Mouse (Mus musculus) intestine, embryonic 14.5 days (tissue): Measurements from ENCODE around the gene Nt5c3b. TPM values are rescaled to one million over a fixed set of nuclear protein-coding genes. Genes with fewer than 3 reads are reported as not detected.

ENCODE experiments used
- ATAC-seq: fragments of 200-750 bp; cut with Nextera tagmentation; replicated peaks from 2 replicates; pipeline ENCODE4 v1.8.0; 2017; ENCODE audit warnings: low read depth, moderate number of reproducible peaks, moderate TSS enrichment, moderate library complexity; ENCODE audit not compliant: low FRiP score, low TSS enrichment
- DNase-seq: peaks from one replicate; pipeline ENCODE4 v3.0.0-alpha.2; 2018; ENCODE audit warnings: low spot score
- H3K27ac ChIP-seq: fragments of 300-500 bp; sonication (generic); 2 replicates; pipeline ENCODE4 v1.5.1; 2014; ENCODE audit warnings: low read depth, mild to moderate bottlenecking, control low read depth
- H3K27me3 ChIP-seq: fragments of 300-500 bp; sonication (generic); replicated peaks from 2 replicates; pipeline ENCODE4 v1.6.1; 2014; ENCODE audit warnings: low read length, control low read depth; ENCODE audit not compliant: control insufficient read depth, insufficient read depth
- H3K36me3 ChIP-seq: fragments of 300-500 bp; sonication (generic); 2 replicates; pipeline ENCODE4 v1.6.1; 2014; ENCODE audit warnings: low read length, control low read depth; ENCODE audit not compliant: control insufficient read depth, insufficient read depth
- H3K4me1 ChIP-seq: fragments of 300-500 bp; sonication (generic); replicated peaks from 2 replicates; pipeline ENCODE4 v1.6.1; 2014; ENCODE audit warnings: low read length, control low read depth, mixed read lengths; ENCODE audit not compliant: control insufficient read depth, insufficient read depth
- H3K4me2 ChIP-seq: fragments of 300-500 bp; sonication (generic); 2 replicates; pipeline ENCODE4 v1.6.1; 2014; ENCODE audit warnings: low read length
- H3K4me3 ChIP-seq: fragments of 300-500 bp; sonication (generic); 2 replicates; pipeline ENCODE4 v1.5.1; 2014; ENCODE audit warnings: low read depth, low read length, control low read depth, mixed read lengths
- H3K9ac ChIP-seq: fragments of 300-500 bp; sonication (generic); 2 replicates; pipeline ENCODE4 v1.6.1; 2014; ENCODE audit warnings: mild to moderate bottlenecking, low read length
- H3K9me3 ChIP-seq: fragments of 300-500 bp; sonication (generic); 2 replicates; pipeline ENCODE4 v1.6.1; 2016; ENCODE audit warnings: low read length, control low read depth; ENCODE audit not compliant: control insufficient read depth
- WGBS: fragments of 180-500 bp; shearing (Covaris S2); extraction: QIAGEN DNeasy Blood & Tissue Kit; methylation state at CpG from one replicate; pipeline ENCODE4 v1.1.7; 2014; 5-methylcytosine and 5-hydroxymethylcytosine counted together
- polyA plus RNA-seq: library from polyadenylated mRNA; unstranded; fragments of >200 nt; fragmentation: Nextera tagmentation; extraction: Ambion mirVana; gene quantifications from 2 replicates; pipeline ENCODE4 v1.2.1, GENCODE M21; 2014

The Nt5c3b gene
- polyA plus RNA-seq, 1 experiment from 2014 or later: 117 TPM

DNA sequence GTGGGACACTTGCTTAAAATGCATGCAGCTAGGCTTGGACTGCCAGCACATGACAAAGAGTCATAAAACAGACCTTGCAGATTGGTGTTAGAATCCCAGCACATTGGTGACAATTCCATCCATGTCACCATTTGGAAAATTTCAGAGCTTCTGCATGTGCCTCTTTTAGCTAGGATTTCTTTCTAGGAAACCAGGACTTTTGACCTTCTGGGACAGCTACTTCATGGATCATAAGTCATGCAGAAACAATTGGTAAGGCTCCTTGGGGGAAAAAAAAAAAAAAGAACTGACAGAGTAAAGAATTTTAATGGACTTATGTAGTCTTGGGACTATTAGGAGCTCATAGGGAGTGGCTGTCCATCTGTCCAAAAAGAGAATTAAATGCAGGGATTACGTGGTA lies 3.7 kb downstream of the Nt5c3b start:
- Histone ChIP-seq H3K9me3 (no peaks in the 10 kb centered on the region), H3K9ac (no peak overlapping the region), H3K4me2 (no peak overlapping the region), H3K4me1 (peaks cover 6% of the 10 kb centered on the region; the same call in 1 of the 2 replicates), H3K36me3 (peaks cover 47% of the 10 kb centered on the region), H3K4me3 (no peak overlapping the region), H3K27me3 (no peaks in the 10 kb centered on the region), H3K27ac (no peak overlapping the region)
- 97% methylated on average over 1 of the region's 1 CpGs for WGBS
- DNase-seq (no peak), ATAC-seq (no peak)

DNA sequence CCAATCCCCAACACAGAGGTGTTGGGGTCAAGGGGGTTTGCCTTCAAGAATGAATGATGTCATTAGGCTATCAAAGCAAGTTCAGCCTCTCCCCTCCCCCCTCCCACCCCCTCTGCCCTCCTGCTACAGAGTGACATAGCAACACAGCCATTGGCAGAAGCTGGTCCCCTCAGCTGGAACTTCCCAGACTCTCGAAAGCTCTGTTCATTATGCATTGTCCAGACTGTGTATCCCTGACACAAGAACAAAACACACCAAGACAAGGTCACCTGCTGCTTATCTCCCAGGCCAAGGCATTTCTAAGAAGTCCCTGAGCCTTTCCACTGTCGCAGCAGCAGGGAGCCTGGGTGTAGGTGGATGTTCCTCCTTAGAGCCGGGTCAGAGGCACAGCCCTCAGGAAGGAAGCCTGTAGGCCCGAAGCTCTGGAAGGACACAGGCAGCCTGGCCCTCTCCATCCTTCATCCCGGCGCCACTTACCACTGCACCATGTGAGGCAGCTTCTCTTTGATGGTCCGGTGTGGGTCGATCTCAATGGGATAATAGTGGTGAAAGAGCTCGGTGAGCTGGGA lies 5.8 kb downstream of the Nt5c3b start:
- no peaks in the 10 kb centered on the region for H3K27me3 ChIP-seq
- WGBS: 85% methylated on average over 9 of the region's 9 CpGs
- DNase-seq (no peak), ATAC-seq (no peak)
- H3K9ac ChIP-seq: no peak overlapping the region
- peaks cover 65% of the 10 kb centered on the region for H3K36me3 ChIP-seq
- no peak overlapping the region for H3K27ac ChIP-seq
- H3K4me2 ChIP-seq: no peak overlapping the region
- peaks cover 6% of the 10 kb centered on the region; the same call in 1 of the 2 replicates for H3K4me1 ChIP-seq
- H3K9me3 ChIP-seq: no peaks in the 10 kb centered on the region
- no peak overlapping the region for H3K4me3 ChIP-seq

DNA sequence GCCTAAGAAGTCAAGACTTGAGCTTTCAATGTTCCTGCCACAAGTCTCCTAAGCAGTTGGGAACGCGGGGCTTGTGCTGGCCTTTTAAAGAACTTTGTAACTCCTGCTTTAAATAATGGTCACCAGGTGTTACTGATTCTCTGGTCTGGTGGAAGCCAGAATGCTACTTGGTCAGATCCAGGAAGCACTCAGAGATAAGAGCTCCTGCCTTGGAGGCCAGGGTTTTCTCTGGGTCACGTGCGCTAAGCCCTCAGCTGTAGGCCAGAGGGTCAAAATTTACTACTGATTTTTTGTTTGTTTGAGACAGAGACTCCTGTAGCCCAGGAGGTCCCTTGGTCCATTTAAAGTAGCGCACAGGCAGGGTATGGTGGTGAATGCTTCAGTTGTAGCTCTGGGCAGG lies 9.6 kb downstream of the Nt5c3b start:
- ATAC-seq (no peak), DNase-seq (no peak)
- no peak overlapping the region for H3K27ac ChIP-seq
- no peaks in the 10 kb centered on the region for H3K9me3 ChIP-seq
- no peaks in the 10 kb centered on the region for H3K4me1 ChIP-seq
- peaks cover 66% of the 10 kb centered on the region for H3K36me3 ChIP-seq
- no peak overlapping the region for H3K4me2 ChIP-seq
- no peaks in the 10 kb centered on the region for H3K27me3 ChIP-seq
- no peak overlapping the region for H3K4me3 ChIP-seq
- no peak overlapping the region for H3K9ac ChIP-seq
- WGBS: 91% methylated on average over 5 of the region's 5 CpGs

DNA sequence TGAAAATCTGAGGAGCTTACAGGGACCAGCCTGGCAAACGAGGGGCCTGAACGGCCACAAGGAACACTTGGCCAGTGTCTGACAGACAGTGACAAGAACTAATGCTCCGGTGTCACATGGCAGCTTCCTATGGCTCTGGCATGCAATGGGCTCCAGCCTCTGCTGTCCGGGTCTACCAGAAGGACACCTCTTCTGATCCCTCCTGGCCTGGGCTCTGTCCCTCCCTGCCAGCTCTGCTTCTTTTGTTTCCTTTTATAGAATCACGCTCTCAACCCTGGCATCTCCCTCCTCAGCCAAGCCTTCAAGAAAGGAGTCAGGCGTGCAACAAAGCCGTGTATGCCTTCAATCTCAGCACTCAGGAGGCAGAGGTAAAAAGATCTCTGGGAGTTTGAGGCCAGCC lies 11.6 kb downstream of the Nt5c3b start:
- H3K27ac ChIP-seq: no peak overlapping the region
- H3K9me3 ChIP-seq: no peaks in the 10 kb centered on the region
- H3K36me3 ChIP-seq: peaks cover 54% of the 10 kb centered on the region
- DNase-seq (no peak), ATAC-seq (no peak)
- no peaks in the 10 kb centered on the region for H3K27me3 ChIP-seq
- WGBS: 88% methylated on average over 7 of the region's 7 CpGs
- no peak overlapping the region for H3K9ac ChIP-seq
- no peak overlapping the region for H3K4me2 ChIP-seq
- no peaks in the 10 kb centered on the region for H3K4me1 ChIP-seq
- no peak overlapping the region for H3K4me3 ChIP-seq

DNA sequence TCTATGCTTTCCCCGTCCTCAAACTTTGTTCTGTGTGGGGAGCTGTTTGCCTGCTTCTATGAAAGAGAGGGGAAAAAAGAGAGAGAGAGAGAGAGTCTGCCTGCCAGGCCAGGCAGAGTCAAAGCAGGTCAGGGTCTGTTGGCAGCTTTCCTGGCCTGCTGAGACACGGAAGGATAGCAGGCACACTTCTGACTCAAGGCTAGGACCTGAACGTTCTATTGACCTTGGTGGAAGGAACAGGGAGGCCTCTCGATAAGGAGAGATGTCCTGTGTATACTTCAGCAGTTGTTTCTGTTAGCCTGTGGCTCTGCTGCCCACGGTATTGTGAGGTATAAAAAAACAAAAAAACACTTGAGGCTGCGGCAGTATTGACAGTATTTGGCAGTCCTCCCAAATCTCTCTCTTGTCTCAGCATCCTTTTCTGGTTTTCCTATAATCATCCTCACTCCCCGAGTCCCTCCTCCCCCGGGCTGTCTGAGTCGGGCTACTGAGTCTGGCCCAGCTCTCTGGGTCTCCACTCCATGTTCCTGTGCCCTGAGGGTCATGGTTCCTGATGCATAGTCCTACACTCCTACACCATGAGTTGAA lies 12.9 kb downstream of the Nt5c3b start:
- peaks cover 58% of the 10 kb centered on the region for H3K36me3 ChIP-seq
- 69% methylated on average over 9 of the region's 9 CpGs for WGBS
- no peak overlapping the region for H3K9ac ChIP-seq
- H3K27ac ChIP-seq: no peak overlapping the region
- H3K27me3 ChIP-seq: no peaks in the 10 kb centered on the region
- no peak for ATAC-seq
- H3K4me1 ChIP-seq: no peaks in the 10 kb centered on the region
- no peak for DNase-seq
- H3K9me3 ChIP-seq: no peaks in the 10 kb centered on the region
- no peak overlapping the region for H3K4me2 ChIP-seq
- no peak overlapping the region for H3K4me3 ChIP-seq

DNA sequence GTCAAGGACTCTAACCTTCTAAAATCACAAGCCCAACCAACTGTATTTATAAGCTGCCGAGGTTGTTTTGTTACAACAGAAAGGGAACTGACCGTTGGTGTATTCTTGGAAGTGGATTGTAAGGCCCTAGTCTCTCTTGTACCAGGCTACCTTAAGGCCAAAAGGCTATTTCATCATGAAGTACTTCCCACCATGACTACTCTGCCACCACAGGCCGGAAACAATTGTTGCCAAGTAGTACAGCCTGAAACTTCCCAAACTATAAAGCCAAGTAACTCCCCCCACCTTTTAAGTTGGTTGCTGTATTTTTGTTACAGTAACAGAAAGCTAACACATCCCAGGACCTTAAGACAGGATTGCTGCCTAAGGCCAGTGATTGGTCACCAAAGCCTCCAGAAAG lies 14.8 kb downstream of the Nt5c3b start:
- no peak overlapping the region for H3K4me3 ChIP-seq
- ATAC-seq: no peak
- no peak overlapping the region for H3K4me2 ChIP-seq
- no peaks in the 10 kb centered on the region for H3K9me3 ChIP-seq
- H3K27ac ChIP-seq: no peak overlapping the region
- H3K9ac ChIP-seq: no peak overlapping the region
- 83% methylated on average over 3 of the region's 3 CpGs for WGBS
- peaks cover 60% of the 10 kb centered on the region for H3K36me3 ChIP-seq
- H3K4me1 ChIP-seq: no peaks in the 10 kb centered on the region
- no peaks in the 10 kb centered on the region for H3K27me3 ChIP-seq
- DNase-seq: no peak

DNA sequence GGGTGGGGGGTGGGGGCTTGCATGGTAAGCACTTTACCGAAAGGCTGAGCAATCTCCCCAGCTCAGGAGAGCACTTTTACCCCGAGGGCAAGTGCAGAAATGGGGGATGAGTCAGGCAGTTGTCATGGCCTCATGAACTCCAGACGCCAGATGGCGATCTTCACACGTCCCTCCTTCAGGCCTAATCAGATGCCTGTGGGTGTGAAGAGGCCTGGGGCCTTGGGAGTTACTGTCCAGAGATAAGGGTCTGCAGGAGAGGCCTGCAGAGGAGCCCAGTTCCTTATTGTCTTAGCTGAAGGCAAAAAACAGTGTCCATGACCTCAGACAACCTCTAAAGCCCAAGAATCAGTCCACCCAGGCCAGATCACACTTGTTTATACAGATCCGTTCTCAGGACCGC lies 15.8 kb downstream of the Nt5c3b start:
- no peak overlapping the region for H3K4me2 ChIP-seq
- H3K9me3 ChIP-seq: no peaks in the 10 kb centered on the region
- H3K27me3 ChIP-seq: no peaks in the 10 kb centered on the region
- DNase-seq (peak; percentile 72), ATAC-seq (peak; percentile 51)
- no peaks in the 10 kb centered on the region for H3K4me1 ChIP-seq
- H3K36me3 ChIP-seq: peaks cover 61% of the 10 kb centered on the region
- 13% methylated on average over 7 of the region's 7 CpGs for WGBS
- H3K4me3 ChIP-seq: no peak overlapping the region
- H3K27ac ChIP-seq: no peak overlapping the region
- no peak overlapping the region for H3K9ac ChIP-seq

DNA sequence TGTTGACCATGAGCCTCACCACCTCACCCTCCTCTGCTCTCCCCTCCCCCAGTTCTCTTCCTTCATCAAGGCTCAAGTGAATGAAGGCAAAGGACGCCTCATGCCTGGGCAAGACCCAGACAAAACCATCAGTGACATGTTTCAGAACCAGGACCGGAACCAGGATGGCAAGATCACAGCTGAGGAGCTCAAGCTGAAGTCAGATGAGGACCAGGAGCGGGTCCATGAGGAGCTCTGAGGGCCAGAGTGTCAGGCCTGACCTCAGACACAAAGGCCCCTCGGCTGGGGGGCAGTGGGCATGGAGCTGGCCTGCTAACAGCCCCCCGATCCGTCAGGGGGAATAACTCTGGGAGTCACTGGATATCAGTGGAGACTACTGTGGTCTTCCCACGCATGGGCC lies 17.8 kb downstream of the Nt5c3b start:
- H3K27ac ChIP-seq: no peak overlapping the region
- no peak overlapping the region for H3K4me2 ChIP-seq
- H3K27me3 ChIP-seq: no peaks in the 10 kb centered on the region
- no peak overlapping the region for H3K9ac ChIP-seq
- peaks cover 53% of the 10 kb centered on the region for H3K36me3 ChIP-seq
- WGBS: 94% methylated on average over 7 of the region's 7 CpGs
- H3K9me3 ChIP-seq: no peaks in the 10 kb centered on the region
- H3K4me1 ChIP-seq: no peaks in the 10 kb centered on the region
- DNase-seq (no peak), ATAC-seq (no peak)
- H3K4me3 ChIP-seq: no peak overlapping the region

DNA sequence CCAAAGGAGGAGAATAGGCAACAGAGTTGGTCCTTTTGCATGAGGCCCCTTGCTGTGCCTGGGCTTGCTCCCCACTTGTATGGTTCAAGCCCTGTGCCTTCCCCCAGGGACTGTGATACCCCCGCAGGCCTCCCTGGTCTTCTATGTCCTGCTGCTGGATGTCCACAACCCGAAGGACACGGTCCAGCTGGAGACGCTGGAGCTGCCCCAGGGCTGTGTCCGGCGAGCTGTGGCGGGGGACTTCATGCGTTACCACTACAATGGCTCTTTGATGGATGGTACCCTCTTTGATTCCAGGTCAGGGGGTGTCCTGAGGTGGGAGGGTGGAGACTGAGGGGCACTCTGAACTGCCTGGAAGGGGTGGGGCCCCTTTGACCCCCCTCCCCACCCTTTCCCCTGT lies 20.1 kb downstream of the Nt5c3b start:
- ATAC-seq: no peak
- peaks cover 52% of the 10 kb centered on the region for H3K36me3 ChIP-seq
- no peaks in the 10 kb centered on the region for H3K9me3 ChIP-seq
- 77% methylated on average over 8 of the region's 8 CpGs for WGBS
- H3K4me3 ChIP-seq: no peak overlapping the region
- H3K4me2 ChIP-seq: no peak overlapping the region
- H3K27me3 ChIP-seq: no peaks in the 10 kb centered on the region
- peaks cover 9% of the 10 kb centered on the region for H3K4me1 ChIP-seq
- DNase-seq: no peak
- no peak overlapping the region for H3K27ac ChIP-seq
- H3K9ac ChIP-seq: no peak overlapping the region
